ENCODE assay signal across 10 mouse cellular contexts in the genomic region with DNA sequence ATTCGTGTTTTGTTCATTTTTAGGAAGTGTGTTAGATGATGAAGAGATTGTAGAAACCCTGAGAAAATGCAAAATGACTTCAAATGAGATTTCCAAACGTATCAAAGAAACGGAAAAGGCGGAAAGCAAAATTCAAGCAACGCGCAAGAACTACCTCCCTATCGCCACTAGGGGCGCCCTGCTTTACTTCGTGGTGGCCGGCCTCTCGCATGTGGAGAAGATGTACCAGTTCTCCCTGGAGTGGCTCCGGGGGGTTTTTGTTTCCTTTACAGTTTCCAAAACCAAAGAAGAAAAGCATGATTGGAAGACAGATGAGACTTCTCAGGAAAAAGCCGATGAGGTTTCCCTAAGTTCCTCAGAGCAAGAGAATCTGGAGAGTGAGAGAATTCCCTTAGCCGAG.
DNase-seq lines count a peak whose midpoint lies in the region; ATAC-seq and TF ChIP-seq lines count a peak whose summit lies in the region.
"Had no signal": no experiment of that assay in that cellular context is flagged by ENCODE, and none has a peak within 500 bp of the region (broad histone marks: within the 10 kb centered on the region; RNA-seq: fewer than 3 reads in every experiment).

No protein-coding gene starts in this region.

- no peaks in the 10 kb centered on the region for H3K9me3 ChIP-seq in intestine, postnatal 0 days (ENCODE audit: control insufficient read depth)
- H3K9me3 ChIP-seq in intestine, embryonic 15.5 days, result no peaks in the 10 kb centered on the region
- H3K9me3 ChIP-seq in forebrain, embryonic 15.5 days, result no peaks in the 10 kb centered on the region
- H3K9me3 ChIP-seq: heart, embryonic 10.5 days; limb, embryonic 10.5 days had no signal

- TF ChIP-seq POLR2A in small intestine, adult 2 months (IDR thresholded peaks at IDR 0.05; ENCODE audit: low read depth, low read length), result no peak

- 57% methylated on average over 14 of the region's 14 CpGs for WGBS in intestine, postnatal 0 days
- 55% methylated on average over 14 of the region's 14 CpGs for WGBS in intestine, embryonic 15.5 days
- 69% methylated on average over 14 of the region's 14 CpGs for WGBS in small intestine, adult 2 months
- 63% methylated on average over 14 of the region's 14 CpGs for WGBS in forebrain, embryonic 15.5 days

- peak; percentile 39 for DNase-seq in retina, embryonic 14.5 days (ENCODE audit: low spot score)
- DNase-seq in retina, postnatal 1 day, result no peak
- peak; percentile 80 for DNase-seq in R1 (ENCODE audit: low read depth, low spot score)

- no peak overlapping the region for H3K4me3 ChIP-seq in intestine, postnatal 0 days (ENCODE audit: low read depth, low read length)
- no peak overlapping the region for H3K4me3 ChIP-seq in intestine, embryonic 15.5 days (replicated peaks)
- H3K4me3 ChIP-seq in small intestine, adult 2 months (ENCODE audit: low read depth, low read length), result no peak overlapping the region
- no peak overlapping the region for H3K4me3 ChIP-seq in forebrain, embryonic 15.5 days
- H3K4me3 ChIP-seq: heart, embryonic 10.5 days; limb, embryonic 10.5 days; megakaryocyte, embryonic 14.5 days had no signal

- H3K27ac ChIP-seq in intestine, postnatal 0 days (ENCODE audit: low read depth, low read length), result no peak overlapping the region
- no peak overlapping the region for H3K27ac ChIP-seq in intestine, embryonic 15.5 days
- H3K27ac ChIP-seq in small intestine, adult 2 months (ENCODE audit: insufficient read depth, low read depth, low read length), result no peak overlapping the region
- H3K27ac ChIP-seq in forebrain, embryonic 15.5 days (replicated peaks), result no peak overlapping the region
- H3K27ac ChIP-seq: heart, embryonic 10.5 days; limb, embryonic 10.5 days had no signal

- H3K4me1 ChIP-seq in intestine, postnatal 0 days (replicated peaks; ENCODE audit: control insufficient read depth, insufficient read depth, low read length), result no peaks in the 10 kb centered on the region
- H3K4me1 ChIP-seq in intestine, embryonic 15.5 days (replicated peaks), result no peaks in the 10 kb centered on the region
- no peaks in the 10 kb centered on the region for H3K4me1 ChIP-seq in small intestine, adult 2 months (ENCODE audit: control insufficient read depth, insufficient read depth, insufficient read length, low read length)
- no peaks in the 10 kb centered on the region for H3K4me1 ChIP-seq in forebrain, embryonic 15.5 days
- H3K4me1 ChIP-seq: heart, embryonic 10.5 days; limb, embryonic 10.5 days; megakaryocyte, embryonic 14.5 days had no signal

- peak; percentile 58 for TF ChIP-seq CTCF in intestine, postnatal 0 days (IDR thresholded peaks at IDR 0.05; ENCODE audit: low read depth)
- peak; percentile 43; the same call in 1 of the 2 replicates for TF ChIP-seq CTCF in small intestine, adult 2 months (IDR thresholded peaks at IDR 0.05; ENCODE audit: extremely low read depth, insufficient read length, insufficient replicate concordance, low read depth, low read length)

- H3K27me3 ChIP-seq in intestine, postnatal 0 days (replicated peaks; ENCODE audit: control insufficient read depth, insufficient read depth, low read length), result no peaks in the 10 kb centered on the region
- no peaks in the 10 kb centered on the region for H3K27me3 ChIP-seq in intestine, embryonic 15.5 days (replicated peaks)
- H3K27me3 ChIP-seq in small intestine, adult 2 months (ENCODE audit: control insufficient read depth, insufficient read depth, low read length), result no peaks in the 10 kb centered on the region
- H3K27me3 ChIP-seq in forebrain, embryonic 15.5 days, result no peaks in the 10 kb centered on the region

- H3K4me2 ChIP-seq in intestine, postnatal 0 days (replicated peaks; ENCODE audit: low read depth), result no peak overlapping the region
- no peak overlapping the region for H3K4me2 ChIP-seq in intestine, embryonic 15.5 days (replicated peaks)
- H3K4me2 ChIP-seq in forebrain, embryonic 15.5 days (replicated peaks), result no peak overlapping the region

- no peak for ATAC-seq in intestine, postnatal 0 days
- ATAC-seq in intestine, embryonic 15.5 days, result no peak
- no peak for ATAC-seq in forebrain, embryonic 15.5 days (replicated peaks)

- H3K36me3 ChIP-seq in intestine, postnatal 0 days (ENCODE audit: control insufficient read depth, insufficient read depth), result no peaks in the 10 kb centered on the region
- H3K36me3 ChIP-seq in intestine, embryonic 15.5 days, result no peaks in the 10 kb centered on the region
- no peaks in the 10 kb centered on the region for H3K36me3 ChIP-seq in small intestine, adult 2 months (ENCODE audit: control insufficient read depth, insufficient read depth, low read length)
- no peaks in the 10 kb centered on the region for H3K36me3 ChIP-seq in forebrain, embryonic 15.5 days
- H3K36me3 ChIP-seq: heart, embryonic 10.5 days; limb, embryonic 10.5 days had no signal

- H3K9ac ChIP-seq in intestine, postnatal 0 days (ENCODE audit: low read depth, low read length), result no peak overlapping the region
- no peak overlapping the region for H3K9ac ChIP-seq in intestine, embryonic 15.5 days
- H3K9ac ChIP-seq in forebrain, embryonic 15.5 days (replicated peaks), result no peak overlapping the region
